Mouse (Mus musculus) small intestine, adult 2 months (tissue): ENCODE measurements around the gene Kcnab2.

Experiments
- CTCF ChIP-seq: fragments of 200-500 bp; IDR thresholded peaks from 2 replicates; pipeline ENCODE4 v1.5.1; 2012; ENCODE audit warnings: low read depth, mild to moderate bottlenecking, control low read depth, inconsistent platforms, low read length, moderate library complexity, mixed read lengths; ENCODE audit not compliant: insufficient replicate concordance, insufficient read length; ENCODE audit errors: extremely low read depth
- POLR2A ChIP-seq: fragments of 200-500 bp; IDR thresholded peaks from 2 replicates; pipeline ENCODE4 v1.6.1; 2012; ENCODE audit warnings: low read depth, mild to moderate bottlenecking, control low read depth, inconsistent platforms, low read length, moderate library complexity

GRCm38 (mm10) chr4:152353886-152354637 lies 123.6 kb downstream of the Kcnab2 start:
- TF ChIP-seq CTCF (no peak), POLR2A (no peak)
